Mouse (Mus musculus): ENCODE results near the gene Foxf2. TPM values are rescaled to one million over a fixed set of nuclear protein-coding genes. Genes with fewer than 3 reads are reported as not detected.
A peak's percentile ranks its signal among the peaks of the same experiment; 100 is the strongest.

The Foxf2 gene
- total and polyA plus RNA-seq, 2 experiments from 2014 or later: not detected

DNA sequence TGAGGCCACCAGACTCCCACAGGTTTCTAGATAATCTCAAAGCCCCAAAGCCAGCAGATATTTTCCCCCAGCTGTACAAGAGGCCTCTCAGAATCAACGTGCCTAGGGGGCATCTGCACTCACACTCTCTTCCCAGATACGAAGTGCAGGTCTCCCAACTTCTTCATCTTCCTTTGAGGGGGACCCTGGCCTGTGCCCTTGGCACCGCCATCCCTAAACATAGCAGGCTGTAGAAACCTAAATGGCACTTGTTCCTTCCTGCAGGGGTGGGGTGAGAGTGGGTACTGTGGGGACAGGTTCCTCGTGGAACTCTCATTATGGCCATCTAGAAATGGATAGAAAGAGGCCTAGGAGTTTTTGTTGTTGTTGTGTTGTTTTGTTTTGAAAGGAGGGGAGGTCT lies 4.7 kb upstream of the Foxf2 start:
- Histone ChIP-seq H3K36me3 (replicated peaks; ENCODE audit: control insufficient read depth, insufficient read depth, low read length) (no peaks in the 10 kb centered on the region), H3K9ac (replicated peaks; ENCODE audit: low read depth, low read length) (no peak overlapping the region), H3K4me1 (ENCODE audit: control insufficient read depth, insufficient read depth) (peaks cover 8% of the 10 kb centered on the region; the same call in 1 of the 2 replicates), H3K27ac (ENCODE audit: low read depth) (no peak overlapping the region), H3K9me3 (replicated peaks; ENCODE audit: control insufficient read depth, low read length) (no peaks in the 10 kb centered on the region), H3K4me3 (ENCODE audit: low read depth, low read length) (no peak overlapping the region), H3K27me3 (ENCODE audit: control insufficient read depth, insufficient read depth, low read length) (peaks cover 100% of the 10 kb centered on the region), H3K4me2 (ENCODE audit: low read depth, low read length) (no peak overlapping the region)
- no peak for DNase-seq (ENCODE audit: low spot score)
- no peak for TF ChIP-seq CTCF (IDR thresholded peaks at IDR 0.05; ENCODE audit: low read depth)
- TF ChIP-seq EP300 (IDR thresholded peaks at IDR 0.05; ENCODE audit: low read depth): no peak
- no peak for ATAC-seq (ENCODE audit: insufficient read depth, low read depth)
- WGBS: 16% methylated on average over 4 of the region's 4 CpGs

GRCm38 (mm10) chr13:31621741-31622140 lies 3.9 kb upstream of the Foxf2 start:
- ATAC-seq (ENCODE audit: insufficient read depth, low read depth): no peak
- no peak for TF ChIP-seq CTCF (IDR thresholded peaks at IDR 0.05; ENCODE audit: low read depth)
- no peak for TF ChIP-seq EP300 (IDR thresholded peaks at IDR 0.05; ENCODE audit: low read depth)
- H3K4me2 ChIP-seq (ENCODE audit: low read depth, low read length): no peak overlapping the region
- no peak for DNase-seq (ENCODE audit: low spot score)
- no peaks in the 10 kb centered on the region for H3K36me3 ChIP-seq (replicated peaks; ENCODE audit: control insufficient read depth, insufficient read depth, low read length)
- H3K4me1 ChIP-seq (ENCODE audit: control insufficient read depth, insufficient read depth): peaks cover 10% of the 10 kb centered on the region; the same call in 1 of the 2 replicates
- H3K4me3 ChIP-seq (ENCODE audit: low read depth, low read length): no peak overlapping the region
- no peak overlapping the region for H3K27ac ChIP-seq (ENCODE audit: low read depth)
- 11% methylated on average over 9 of the region's 9 CpGs for WGBS
- no peaks in the 10 kb centered on the region for H3K9me3 ChIP-seq (replicated peaks; ENCODE audit: control insufficient read depth, low read length)
- H3K9ac ChIP-seq (replicated peaks; ENCODE audit: low read depth, low read length): no peak overlapping the region
- H3K27me3 ChIP-seq (ENCODE audit: control insufficient read depth, insufficient read depth, low read length): peaks cover 100% of the 10 kb centered on the region

DNA sequence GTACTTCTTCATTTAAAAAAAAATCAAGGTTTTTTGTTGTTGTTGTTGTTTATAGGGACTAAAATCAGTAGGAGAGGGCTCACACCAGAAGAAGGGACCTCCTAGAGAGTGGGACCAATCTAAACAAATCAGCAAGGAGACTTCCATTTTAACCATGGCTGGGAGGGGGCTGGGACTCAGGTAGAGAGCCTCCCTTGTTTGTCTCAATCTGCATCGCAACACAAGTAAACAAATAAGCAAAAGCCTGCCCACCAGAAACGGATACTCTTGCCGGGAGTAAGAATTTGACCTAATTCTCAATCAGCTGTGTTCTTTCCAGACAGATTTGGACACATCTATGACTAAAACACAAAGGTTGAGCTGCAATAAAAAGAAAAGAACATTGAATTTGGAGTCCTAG lies 3.2 kb upstream of the Foxf2 start:
- H3K9ac ChIP-seq (replicated peaks; ENCODE audit: low read depth, low read length): no peak overlapping the region
- no peak overlapping the region for H3K4me2 ChIP-seq (ENCODE audit: low read depth, low read length)
- no peak overlapping the region for H3K4me3 ChIP-seq (ENCODE audit: low read depth, low read length)
- ATAC-seq (ENCODE audit: insufficient read depth, low read depth) (no peak), DNase-seq (ENCODE audit: low spot score) (no peak)
- H3K9me3 ChIP-seq (replicated peaks; ENCODE audit: control insufficient read depth, low read length): no peaks in the 10 kb centered on the region
- TF ChIP-seq CTCF (IDR thresholded peaks at IDR 0.05; ENCODE audit: low read depth): no peak
- no peak for TF ChIP-seq EP300 (IDR thresholded peaks at IDR 0.05; ENCODE audit: low read depth)
- no peaks in the 10 kb centered on the region for H3K36me3 ChIP-seq (replicated peaks; ENCODE audit: control insufficient read depth, insufficient read depth, low read length)
- WGBS: 5% methylated on average over 3 of the region's 3 CpGs
- H3K27me3 ChIP-seq (ENCODE audit: control insufficient read depth, insufficient read depth, low read length): peaks cover 100% of the 10 kb centered on the region
- peaks cover 10% of the 10 kb centered on the region; the same call in 1 of the 2 replicates for H3K4me1 ChIP-seq (ENCODE audit: control insufficient read depth, insufficient read depth)
- no peak overlapping the region for H3K27ac ChIP-seq (ENCODE audit: low read depth)

DNA sequence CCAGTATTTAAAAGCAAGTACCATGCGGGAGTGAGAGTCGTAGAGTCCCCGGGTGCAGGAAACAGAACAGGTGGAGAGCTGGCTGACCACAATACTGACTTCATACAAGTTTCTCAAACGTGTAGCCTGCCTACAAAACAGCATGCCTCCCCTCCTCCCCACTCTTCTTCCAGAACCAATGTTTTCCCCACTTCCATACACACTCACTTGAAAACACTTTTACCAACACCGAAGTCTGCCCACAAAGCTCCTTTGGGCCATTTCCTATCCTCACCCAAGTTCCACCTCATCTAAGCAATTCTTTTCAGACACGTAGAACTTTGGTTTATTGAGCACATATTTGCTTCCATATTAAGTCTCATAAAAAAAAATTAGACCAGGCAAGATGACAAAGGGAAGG lies 2.3 kb upstream of the Foxf2 start:
- no peak overlapping the region for H3K4me2 ChIP-seq (ENCODE audit: low read depth, low read length)
- WGBS: 5% methylated on average over 6 of the region's 6 CpGs
- TF ChIP-seq EP300 (IDR thresholded peaks at IDR 0.05; ENCODE audit: low read depth): no peak

GRCm38 (mm10) chr13:31623906-31624860 lies 1.4 kb upstream of the Foxf2 start:
- no peaks in the 10 kb centered on the region for H3K9me3 ChIP-seq (replicated peaks; ENCODE audit: control insufficient read depth, low read length)
- H3K4me1 ChIP-seq (ENCODE audit: control insufficient read depth, insufficient read depth): peaks cover 11% of the 10 kb centered on the region; the same call in 1 of the 2 replicates
- TF ChIP-seq CTCF (IDR thresholded peaks at IDR 0.05; ENCODE audit: low read depth) (no peak), EP300 (IDR thresholded peaks at IDR 0.05; ENCODE audit: low read depth) (no peak)
- H3K36me3 ChIP-seq (replicated peaks; ENCODE audit: control insufficient read depth, insufficient read depth, low read length): no peaks in the 10 kb centered on the region
- DNase-seq (ENCODE audit: low spot score) (no peak), ATAC-seq (ENCODE audit: insufficient read depth, low read depth) (no peak)
- WGBS: 5% methylated on average over 20 of the region's 20 CpGs
- no peak overlapping the region for H3K9ac ChIP-seq (replicated peaks; ENCODE audit: low read depth, low read length)
- no peak overlapping the region for H3K4me3 ChIP-seq (ENCODE audit: low read depth, low read length)
- H3K4me2 ChIP-seq (ENCODE audit: low read depth, low read length): peak overlapping the region; percentile 76
- peaks cover 100% of the 10 kb centered on the region for H3K27me3 ChIP-seq (ENCODE audit: control insufficient read depth, insufficient read depth, low read length)
- H3K27ac ChIP-seq (ENCODE audit: low read depth): no peak overlapping the region

More for the DNA sequence above, 2.3 kb upstream of the Foxf2 start:
- no peak overlapping the region for H3K9ac ChIP-seq (replicated peaks; ENCODE audit: low read depth, low read length)
- DNase-seq (ENCODE audit: low spot score) (no peak), ATAC-seq (ENCODE audit: insufficient read depth, low read depth) (no peak)
- H3K36me3 ChIP-seq (replicated peaks; ENCODE audit: control insufficient read depth, insufficient read depth, low read length): no peaks in the 10 kb centered on the region
- H3K27me3 ChIP-seq (ENCODE audit: control insufficient read depth, insufficient read depth, low read length): peaks cover 100% of the 10 kb centered on the region
- no peak overlapping the region for H3K27ac ChIP-seq (ENCODE audit: low read depth)
- no peaks in the 10 kb centered on the region for H3K9me3 ChIP-seq (replicated peaks; ENCODE audit: control insufficient read depth, low read length)
- no peak overlapping the region for H3K4me3 ChIP-seq (ENCODE audit: low read depth, low read length)
- H3K4me1 ChIP-seq (ENCODE audit: control insufficient read depth, insufficient read depth): peaks cover 10% of the 10 kb centered on the region; the same call in 1 of the 2 replicates

Data from heart, postnatal 0 days (tissue).